Mouse (Mus musculus) lung, postnatal 0 days (tissue): ENCODE results near the gene Hck. TPM values are rescaled to one million over a fixed set of nuclear protein-coding genes. Genes with fewer than 3 reads are reported as not detected.

Experiments used
- ATAC-seq: fragments of 200-750 bp; cut with Nextera tagmentation; 2 replicates; pipeline ENCODE4 v1.8.0; 2017; ENCODE audit warnings: moderate library complexity
- DNase-seq: peaks from one replicate; pipeline ENCODE4 v3.0.0-alpha.2; 2016; ENCODE audit warnings: low spot score
- H3K27ac ChIP-seq: fragments of 300-500 bp; sonication (generic); 2 replicates; pipeline ENCODE4 v1.5.1; 2014; ENCODE audit warnings: antibody characterized with exemption, mild to moderate bottlenecking, low read length, mixed read lengths
- H3K27me3 ChIP-seq: fragments of 300-500 bp; sonication (generic); replicated peaks from 2 replicates; pipeline ENCODE4 v1.6.1; 2014; ENCODE audit warnings: low read length, mixed read lengths; ENCODE audit not compliant: insufficient read depth
- H3K36me3 ChIP-seq: fragments of 300-500 bp; sonication (generic); 2 replicates; pipeline ENCODE4 v1.6.1; 2014; ENCODE audit warnings: low read length, mixed read lengths; ENCODE audit not compliant: insufficient read depth
- H3K4me1 ChIP-seq: fragments of 300-500 bp; sonication (generic); 2 replicates; pipeline ENCODE4 v1.6.1; 2014; ENCODE audit warnings: antibody characterized with exemption, low read depth, low read length, mixed read lengths; ENCODE audit not compliant: insufficient read depth
- H3K4me2 ChIP-seq: fragments of 300-500 bp; sonication (generic); replicated peaks from 2 replicates; pipeline ENCODE4 v1.6.1; 2014; ENCODE audit warnings: low read depth, mild to moderate bottlenecking, low read length, moderate library complexity, mixed read lengths
- H3K4me3 ChIP-seq: fragments of 300-500 bp; sonication (generic); 2 replicates; pipeline ENCODE4 v1.5.1; 2014; ENCODE audit warnings: low read depth, low read length
- H3K9ac ChIP-seq: fragments of 300-500 bp; sonication (generic); replicated peaks from 2 replicates; pipeline ENCODE4 v1.6.1; 2014; ENCODE audit warnings: low read depth, mild to moderate bottlenecking
- H3K9me3 ChIP-seq: fragments of 300-500 bp; sonication (generic); 2 replicates; pipeline ENCODE4 v1.6.1; 2016; ENCODE audit warnings: low read length, mixed read lengths
- CTCF ChIP-seq: IDR thresholded peaks from 2 replicates; pipeline ENCODE4 v1.5.1; 2016; ENCODE audit warnings: antibody characterized with exemption, mild to moderate bottlenecking
- EP300 ChIP-seq: IDR thresholded peaks from 2 replicates; pipeline ENCODE4 v1.6.1; 2016; ENCODE audit warnings: antibody characterized with exemption, mild to moderate bottlenecking, control low read depth
- WGBS: fragments of 180-500 bp; shearing (Covaris S2); extraction: QIAGEN DNeasy Blood & Tissue Kit; methylation state at CpG from one replicate; pipeline ENCODE4 v1.1.7; 2014; 5-methylcytosine and 5-hydroxymethylcytosine counted together
- polyA plus RNA-seq: library from polyadenylated mRNA; unstranded; fragments of >200 nt; fragmentation: Nextera tagmentation; extraction: Ambion mirVana; gene quantifications from 2 replicates; pipeline ENCODE4 v1.2.1, GENCODE M21; 2015

Gene Hck
- polyA plus RNA-seq, 1 experiment from 2014 or later = 37.1 TPM

DNA sequence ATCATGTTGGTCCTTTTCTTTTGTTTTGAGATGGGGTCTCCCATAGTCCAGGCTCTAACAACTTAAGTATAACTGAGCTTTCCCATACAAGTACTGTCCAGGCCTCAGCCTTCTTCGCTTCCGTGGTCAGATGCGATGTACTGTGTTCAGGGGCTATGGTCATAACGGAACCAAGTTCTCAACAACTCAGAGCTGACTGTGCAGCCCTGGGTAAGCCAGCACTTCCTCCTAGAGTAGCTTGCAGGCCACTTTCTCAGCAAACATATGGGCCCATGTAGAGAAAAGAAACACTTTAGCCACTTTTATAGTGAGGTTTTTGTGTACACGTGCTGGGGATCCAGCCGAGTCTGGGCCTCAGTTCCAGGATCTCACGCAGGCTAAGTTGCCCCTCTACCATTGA, 14.4 kb downstream of the Hck start:
- DNase-seq (no peak), ATAC-seq (no peak)
- no peak overlapping the region for H3K9ac ChIP-seq
- no peak overlapping the region for H3K27ac ChIP-seq
- TF ChIP-seq EP300 (no peak), CTCF (no peak)
- H3K4me2 ChIP-seq = no peak overlapping the region
- WGBS = 84% methylated on average over 7 of the region's 7 CpGs
- H3K4me3 ChIP-seq = no peak overlapping the region
- no peaks in the 10 kb centered on the region for H3K27me3 ChIP-seq
- H3K4me1 ChIP-seq = no peaks in the 10 kb centered on the region
- no peaks in the 10 kb centered on the region for H3K36me3 ChIP-seq
- no peaks in the 10 kb centered on the region for H3K9me3 ChIP-seq

DNA sequence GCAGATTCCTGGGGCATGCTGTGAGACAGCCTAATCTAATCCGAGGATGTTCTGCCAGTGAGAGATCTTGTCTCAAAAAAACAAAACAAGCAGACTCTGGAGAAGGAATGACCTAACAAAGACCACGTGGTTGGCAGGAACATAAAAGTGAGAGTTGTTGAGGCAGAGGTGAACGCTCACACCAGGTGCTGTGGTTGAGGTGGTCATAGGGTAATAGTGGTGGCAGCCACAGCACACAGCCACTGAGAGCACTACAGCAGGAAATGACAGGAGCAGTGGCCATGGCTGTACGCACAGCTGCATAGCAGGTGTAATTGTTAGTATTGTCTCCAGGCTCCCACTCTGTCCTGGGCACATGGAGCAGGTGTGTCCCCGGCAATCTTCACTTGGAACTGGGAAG, 17.6 kb downstream of the Hck start:
- H3K36me3 ChIP-seq = no peaks in the 10 kb centered on the region
- H3K9me3 ChIP-seq = no peaks in the 10 kb centered on the region
- no peaks in the 10 kb centered on the region for H3K27me3 ChIP-seq
- H3K27ac ChIP-seq = no peak overlapping the region
- no peak for ATAC-seq
- 39% methylated on average over 5 of the region's 5 CpGs for WGBS
- H3K9ac ChIP-seq = no peak overlapping the region
- H3K4me1 ChIP-seq = no peaks in the 10 kb centered on the region
- no peak overlapping the region for H3K4me3 ChIP-seq
- H3K4me2 ChIP-seq = no peak overlapping the region
- DNase-seq = no peak
- TF ChIP-seq EP300 = no peak
- no peak for TF ChIP-seq CTCF

DNA sequence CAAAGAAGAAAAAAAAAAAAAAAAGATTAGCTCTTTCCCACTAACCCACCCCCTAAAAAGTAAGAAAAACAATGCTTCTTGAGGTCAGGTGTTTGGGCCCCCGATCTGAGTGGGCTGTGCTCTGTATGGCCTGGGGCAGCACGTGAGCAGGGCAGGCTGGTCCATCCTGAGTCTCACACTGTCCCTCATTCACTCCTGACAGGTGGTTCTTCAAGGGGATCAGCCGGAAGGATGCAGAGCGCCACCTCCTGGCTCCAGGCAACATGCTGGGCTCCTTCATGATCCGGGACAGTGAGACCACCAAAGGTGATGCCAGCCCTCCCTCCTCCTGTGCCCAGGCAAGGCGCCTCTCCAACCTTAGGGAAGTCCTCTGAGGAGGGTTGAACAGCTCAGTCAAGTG, 22.8 kb downstream of the Hck start:
- ATAC-seq = no peak
- 11% methylated on average over 6 of the region's 6 CpGs for WGBS

DNA sequence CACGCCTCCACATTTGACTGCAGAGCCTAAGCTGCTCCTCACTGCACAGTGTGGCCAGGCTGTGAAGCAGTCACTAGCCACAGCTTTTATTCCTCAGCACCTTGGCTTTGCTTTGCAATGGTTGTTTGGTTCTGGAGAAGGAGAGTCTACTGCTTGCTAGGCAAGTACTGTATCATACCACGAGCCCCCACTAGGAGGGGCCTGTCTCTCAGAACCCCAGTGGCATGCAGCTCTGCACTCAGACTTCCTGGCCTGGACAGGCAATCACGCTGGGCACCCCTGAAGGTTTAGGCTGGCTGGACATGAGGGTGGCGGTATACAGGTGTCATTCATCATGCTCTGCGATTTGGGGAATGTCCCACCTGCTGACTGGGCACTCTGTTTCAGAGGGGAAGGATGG, 26.0 kb downstream of the Hck start:
- WGBS = 26% methylated on average over 5 of the region's 5 CpGs
- H3K27ac ChIP-seq = no peak overlapping the region
- DNase-seq (peak; percentile 42), ATAC-seq (no peak)
- TF ChIP-seq EP300 = no peak
- peak; percentile 65 for TF ChIP-seq CTCF
- H3K4me1 ChIP-seq = no peaks in the 10 kb centered on the region
- H3K36me3 ChIP-seq = no peaks in the 10 kb centered on the region
- no peaks in the 10 kb centered on the region for H3K27me3 ChIP-seq
- no peak overlapping the region for H3K4me2 ChIP-seq
- no peak overlapping the region for H3K4me3 ChIP-seq
- no peaks in the 10 kb centered on the region for H3K9me3 ChIP-seq
- no peak overlapping the region for H3K9ac ChIP-seq

More for the DNA sequence above, 22.8 kb downstream of the Hck start:
- no peaks in the 10 kb centered on the region for H3K4me1 ChIP-seq
- DNase-seq = no peak
- H3K9ac ChIP-seq = no peak overlapping the region
- H3K9me3 ChIP-seq = no peaks in the 10 kb centered on the region
- H3K4me3 ChIP-seq = no peak overlapping the region
- H3K27me3 ChIP-seq = no peaks in the 10 kb centered on the region
- no peak overlapping the region for H3K27ac ChIP-seq
- no peak overlapping the region for H3K4me2 ChIP-seq
- TF ChIP-seq CTCF (peak; percentile 66), EP300 (no peak)
- no peaks in the 10 kb centered on the region for H3K36me3 ChIP-seq

DNA sequence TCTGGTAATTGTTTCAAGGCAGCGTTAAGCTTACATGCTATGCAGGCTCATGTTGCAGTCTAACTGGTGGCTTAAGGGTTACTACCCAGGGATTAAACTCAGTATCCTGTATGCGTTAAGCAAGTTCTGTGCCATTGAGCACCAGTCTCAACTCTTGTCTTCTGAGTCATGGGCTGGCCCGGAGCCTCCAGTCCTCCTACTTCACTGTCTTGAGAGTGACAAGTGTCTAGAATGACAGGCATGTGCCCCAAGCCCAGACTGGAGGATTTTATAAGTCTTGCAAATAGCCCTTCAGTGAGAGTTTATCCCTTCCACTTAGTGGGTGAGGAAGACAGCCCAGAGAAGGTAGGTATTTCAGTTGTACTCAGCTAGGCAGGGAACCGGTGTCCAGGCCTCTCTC, 27.9 kb downstream of the Hck start:
- no peak overlapping the region for H3K4me2 ChIP-seq
- no peak overlapping the region; the same call in 1 of the 2 replicates for H3K27ac ChIP-seq
- no peaks in the 10 kb centered on the region for H3K9me3 ChIP-seq
- no peak overlapping the region for H3K9ac ChIP-seq
- TF ChIP-seq EP300 = peak; percentile 91
- TF ChIP-seq CTCF = no peak
- DNase-seq (peak; percentile 69), ATAC-seq (peak; percentile 92)
- H3K4me1 ChIP-seq = 0 out of 2 replicates have a peak, but pooled peaks cover 3% of the 10 kb centered on the region
- H3K27me3 ChIP-seq = no peaks in the 10 kb centered on the region
- H3K36me3 ChIP-seq = no peaks in the 10 kb centered on the region
- WGBS = 46% methylated on average over 4 of the region's 4 CpGs
- no peak overlapping the region for H3K4me3 ChIP-seq

DNA sequence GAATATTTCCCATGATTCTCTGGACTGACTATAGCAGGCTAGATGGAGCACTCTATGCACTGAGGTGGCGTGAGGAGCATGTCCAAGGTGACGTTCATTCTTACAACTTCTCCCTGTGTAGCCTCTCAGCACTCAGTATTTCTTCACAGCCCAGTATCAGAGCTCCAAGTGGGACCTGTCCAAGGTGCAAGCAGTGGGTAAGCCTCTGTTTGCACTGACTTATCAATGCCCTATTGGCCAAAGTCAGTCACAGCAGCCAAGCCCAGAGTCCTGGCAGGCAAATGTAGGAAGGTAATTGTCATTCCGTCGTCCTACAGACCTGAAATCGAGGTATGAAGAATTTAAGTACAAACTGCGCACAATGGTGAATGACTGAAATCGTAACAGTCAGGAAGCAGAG, 30.9 kb downstream of the Hck start:
- 76% methylated on average over 7 of the region's 7 CpGs for WGBS
- Histone ChIP-seq H3K27ac (no peak overlapping the region), H3K9ac (no peak overlapping the region), H3K9me3 (no peaks in the 10 kb centered on the region), H3K27me3 (no peaks in the 10 kb centered on the region), H3K4me2 (no peak overlapping the region), H3K36me3 (no peaks in the 10 kb centered on the region), H3K4me1 (0 out of 2 replicates have a peak, but pooled peaks cover 3% of the 10 kb centered on the region), H3K4me3 (no peak overlapping the region)
- DNase-seq = no peak
- TF ChIP-seq CTCF (no peak), EP300 (no peak)
- ATAC-seq = no peak
